Mouse (Mus musculus) neural tube, embryonic 12.5 days (tissue): Measurements from ENCODE around the gene Kcng1. TPM values are rescaled to one million over a fixed set of nuclear protein-coding genes. Genes with fewer than 3 reads are reported as not detected.

Source experiments
- ATAC-seq: fragments of 200-750 bp; cut with Nextera tagmentation; 2 replicates; pipeline ENCODE4 v1.8.0; 2017; ENCODE audit warnings: low read depth, mild to moderate bottlenecking, moderate TSS enrichment, moderate library complexity; ENCODE audit not compliant: low FRiP score
- H3K27ac ChIP-seq: fragments of 300-500 bp; sonication (generic); 2 replicates; pipeline ENCODE4 v1.5.1; 2016
- H3K27me3 ChIP-seq: fragments of 300-500 bp; sonication (generic); replicated peaks from 2 replicates; pipeline ENCODE4 v1.6.1; 2016; ENCODE audit warnings: mild to moderate bottlenecking
- H3K36me3 ChIP-seq: fragments of 300-500 bp; sonication (generic); 2 replicates; pipeline ENCODE4 v1.6.1; 2016; ENCODE audit warnings: mild to moderate bottlenecking
- H3K4me1 ChIP-seq: fragments of 300-500 bp; sonication (generic); 2 replicates; pipeline ENCODE4 v1.6.1; 2016
- H3K4me2 ChIP-seq: fragments of 300-500 bp; sonication (generic); replicated peaks from 2 replicates; pipeline ENCODE4 v1.6.1; 2016; ENCODE audit warnings: mild to moderate bottlenecking
- H3K4me3 ChIP-seq: fragments of 300-500 bp; sonication (generic); 2 replicates; pipeline ENCODE4 v1.5.1; 2016
- H3K9ac ChIP-seq: fragments of 300-500 bp; sonication (generic); 2 replicates; pipeline ENCODE4 v1.6.1; 2016; ENCODE audit warnings: mild to moderate bottlenecking
- H3K9me3 ChIP-seq: fragments of 300-500 bp; sonication (generic); 2 replicates; pipeline ENCODE4 v1.6.1; 2016; ENCODE audit warnings: mild to moderate bottlenecking
- WGBS: fragments of 180-500 bp; shearing (Covaris S2); methylation state at CpG from one replicate; pipeline ENCODE4 v1.1.7; 2016; 5-methylcytosine and 5-hydroxymethylcytosine counted together
- polyA plus RNA-seq: library from polyadenylated mRNA; unstranded; fragments of >200 nt; fragmentation: Nextera tagmentation; extraction: Ambion mirVana; gene quantifications from 2 replicates; pipeline ENCODE4 v1.2.1, GENCODE M21; 2016

The Kcng1 gene
- polyA plus RNA-seq, 1 experiment from 2014 or later: 0.48 TPM

GRCm38 (mm10) chr2:168257188-168257587, 24.3 kb downstream of the Kcng1 start:
- no peak overlapping the region for H3K4me2 ChIP-seq
- H3K36me3 ChIP-seq: no peaks in the 10 kb centered on the region
- 90% methylated on average over 4 of the region's 4 CpGs for WGBS
- no peak overlapping the region for H3K27ac ChIP-seq
- H3K4me3 ChIP-seq: no peak overlapping the region
- no peaks in the 10 kb centered on the region for H3K27me3 ChIP-seq
- no peaks in the 10 kb centered on the region for H3K9me3 ChIP-seq
- no peak overlapping the region for H3K9ac ChIP-seq
- no peaks in the 10 kb centered on the region for H3K4me1 ChIP-seq
- no peak for ATAC-seq

- WGBS: 84% methylated on average over 3 of the region's 3 CpGs
- ATAC-seq: no peak
Observed at GRCm38 (mm10) chr2:168256506-168256905, 25.0 kb downstream of the Kcng1 start.

GRCm38 (mm10) chr2:168253822-168254221, 27.7 kb downstream of the Kcng1 start:
- no peak for ATAC-seq
- Histone ChIP-seq H3K4me3 (no peak overlapping the region), H3K9ac (no peak overlapping the region), H3K4me2 (no peak overlapping the region), H3K36me3 (no peaks in the 10 kb centered on the region), H3K27me3 (0 out of 2 replicates have a peak, but pooled peaks cover 5% of the 10 kb centered on the region), H3K4me1 (no peaks in the 10 kb centered on the region), H3K9me3 (no peaks in the 10 kb centered on the region), H3K27ac (no peak overlapping the region)
- WGBS: 68% methylated on average over 7 of the region's 7 CpGs

More at GRCm38 (mm10) chr2:168256506-168256905, 25.0 kb downstream of the Kcng1 start:
- Histone ChIP-seq H3K36me3 (no peaks in the 10 kb centered on the region), H3K27me3 (no peaks in the 10 kb centered on the region), H3K4me2 (no peak overlapping the region), H3K4me3 (no peak overlapping the region), H3K9me3 (no peaks in the 10 kb centered on the region), H3K4me1 (no peaks in the 10 kb centered on the region), H3K27ac (no peak overlapping the region), H3K9ac (no peak overlapping the region)

- no peak overlapping the region for H3K4me3 ChIP-seq
- peak overlapping the region; percentile 38 for H3K4me2 ChIP-seq
- no peaks in the 10 kb centered on the region for H3K4me1 ChIP-seq
- peak; percentile 65; the same call in 1 of the 2 replicates for ATAC-seq
- 0 out of 2 replicates have a peak, but pooled peaks cover 5% of the 10 kb centered on the region for H3K27me3 ChIP-seq
- no peak overlapping the region for H3K9ac ChIP-seq
- no peaks in the 10 kb centered on the region for H3K9me3 ChIP-seq
- no peak overlapping the region for H3K27ac ChIP-seq
- no peaks in the 10 kb centered on the region for H3K36me3 ChIP-seq
- WGBS: 14% methylated on average over 16 of the region's 16 CpGs
Observed at GRCm38 (mm10) chr2:168252639-168253292, 28.8 kb downstream of the Kcng1 start.

- no peak overlapping the region for H3K4me3 ChIP-seq
- no peaks in the 10 kb centered on the region for H3K36me3 ChIP-seq
- WGBS: 15% methylated on average over 8 of the region's 8 CpGs
- ATAC-seq: no peak
- no peak overlapping the region for H3K27ac ChIP-seq
- H3K9me3 ChIP-seq: no peaks in the 10 kb centered on the region
- H3K4me2 ChIP-seq: no peak overlapping the region
- H3K27me3 ChIP-seq: 0 out of 2 replicates have a peak, but pooled peaks cover 5% of the 10 kb centered on the region
- no peaks in the 10 kb centered on the region for H3K4me1 ChIP-seq
- H3K9ac ChIP-seq: no peak overlapping the region
Observed at GRCm38 (mm10) chr2:168250270-168250669, 31.3 kb downstream of the Kcng1 start.

GRCm38 (mm10) chr2:168248856-168249245, 32.7 kb downstream of the Kcng1 start:
- no peak for ATAC-seq
- Histone ChIP-seq H3K4me1 (no peaks in the 10 kb centered on the region), H3K4me2 (no peak overlapping the region), H3K9ac (no peak overlapping the region), H3K9me3 (no peaks in the 10 kb centered on the region), H3K27me3 (0 out of 2 replicates have a peak, but pooled peaks cover 5% of the 10 kb centered on the region), H3K4me3 (no peak overlapping the region), H3K27ac (no peak overlapping the region), H3K36me3 (no peaks in the 10 kb centered on the region)
- WGBS: 31% methylated on average over 2 of the region's 2 CpGs

GRCm38 (mm10) chr2:168248167-168248855, 33.2 kb downstream of the Kcng1 start:
- 80% methylated on average over 8 of the region's 8 CpGs for WGBS
- Histone ChIP-seq H3K9me3 (no peaks in the 10 kb centered on the region), H3K27ac (no peak overlapping the region), H3K36me3 (no peaks in the 10 kb centered on the region), H3K4me2 (no peak overlapping the region), H3K4me1 (no peaks in the 10 kb centered on the region), H3K27me3 (0 out of 2 replicates have a peak, but pooled peaks cover 5% of the 10 kb centered on the region), H3K4me3 (no peak overlapping the region), H3K9ac (no peak overlapping the region)
- ATAC-seq: no peak

GRCm38 (mm10) chr2:168245571-168245970, 36.0 kb downstream of the Kcng1 start:
- no peaks in the 10 kb centered on the region for H3K9me3 ChIP-seq
- H3K4me3 ChIP-seq: no peak overlapping the region
- no peaks in the 10 kb centered on the region for H3K4me1 ChIP-seq
- no peak overlapping the region for H3K4me2 ChIP-seq
- no peaks in the 10 kb centered on the region for H3K27me3 ChIP-seq
- no peak overlapping the region for H3K9ac ChIP-seq
- H3K36me3 ChIP-seq: no peaks in the 10 kb centered on the region
- 31% methylated on average over 8 of the region's 8 CpGs for WGBS
- no peak overlapping the region for H3K27ac ChIP-seq
- no peak for ATAC-seq

GRCm38 (mm10) chr2:168243278-168243677, 38.3 kb downstream of the Kcng1 start:
- Histone ChIP-seq H3K27ac (no peak overlapping the region), H3K4me1 (no peaks in the 10 kb centered on the region), H3K4me3 (no peak overlapping the region), H3K9me3 (no peaks in the 10 kb centered on the region), H3K4me2 (no peak overlapping the region), H3K9ac (no peak overlapping the region), H3K36me3 (no peaks in the 10 kb centered on the region), H3K27me3 (no peaks in the 10 kb centered on the region)
- WGBS: 74% methylated on average over 4 of the region's 4 CpGs
- ATAC-seq: no peak

GRCm38 (mm10) chr2:168242841-168243240, 38.7 kb downstream of the Kcng1 start:
- no peaks in the 10 kb centered on the region for H3K9me3 ChIP-seq
- no peaks in the 10 kb centered on the region for H3K27me3 ChIP-seq
- no peak overlapping the region for H3K27ac ChIP-seq
- no peak for ATAC-seq
- no peaks in the 10 kb centered on the region for H3K36me3 ChIP-seq
- no peak overlapping the region for H3K4me2 ChIP-seq
- no peaks in the 10 kb centered on the region for H3K4me1 ChIP-seq
- H3K4me3 ChIP-seq: no peak overlapping the region
- H3K9ac ChIP-seq: no peak overlapping the region

- no peaks in the 10 kb centered on the region for H3K4me1 ChIP-seq
- 92% methylated on average over 4 of the region's 4 CpGs for WGBS
- H3K9me3 ChIP-seq: no peaks in the 10 kb centered on the region
- peaks cover 10% of the 10 kb centered on the region for H3K36me3 ChIP-seq
- no peak overlapping the region for H3K9ac ChIP-seq
- no peak overlapping the region for H3K4me2 ChIP-seq
- no peak overlapping the region for H3K4me3 ChIP-seq
- H3K27me3 ChIP-seq: no peaks in the 10 kb centered on the region
- H3K27ac ChIP-seq: no peak overlapping the region
- no peak for ATAC-seq
Observed at GRCm38 (mm10) chr2:168238335-168238734, 43.2 kb downstream of the Kcng1 start.

- no peak overlapping the region for H3K4me2 ChIP-seq
- no peaks in the 10 kb centered on the region for H3K9me3 ChIP-seq
- 90% methylated on average over 5 of the region's 5 CpGs for WGBS
- H3K36me3 ChIP-seq: peaks cover 10% of the 10 kb centered on the region
- H3K4me1 ChIP-seq: peaks cover 24% of the 10 kb centered on the region
- H3K9ac ChIP-seq: no peak overlapping the region
- no peak overlapping the region for H3K4me3 ChIP-seq
- no peak overlapping the region for H3K27ac ChIP-seq
- no peak for ATAC-seq
- no peaks in the 10 kb centered on the region for H3K27me3 ChIP-seq
Observed at GRCm38 (mm10) chr2:168233286-168233685, 48.2 kb downstream of the Kcng1 start.

GRCm38 (mm10) chr2:168231471-168231829, 50.1 kb downstream of the Kcng1 start:
- Histone ChIP-seq H3K27ac (no peak overlapping the region), H3K4me3 (peak overlapping the region; percentile 100), H3K36me3 (peaks cover 13% of the 10 kb centered on the region), H3K9me3 (no peaks in the 10 kb centered on the region), H3K9ac (peak overlapping the region; percentile 96), H3K27me3 (no peaks in the 10 kb centered on the region), H3K4me2 (peak overlapping the region; percentile 100), H3K4me1 (peaks cover 27% of the 10 kb centered on the region)
- 68% methylated on average over 33 of the region's 33 CpGs for WGBS
- ATAC-seq: no peak
